Mouse (Mus musculus) liver, embryonic 13.5 days (tissue): ENCODE data around the gene Dcaf11. TPM values are rescaled to one million over a fixed set of nuclear protein-coding genes. Genes with fewer than 3 reads are reported as not detected.

Source experiments
- polyA plus RNA-seq: library from polyadenylated mRNA; unstranded; fragments of >200 nt; fragmentation: Nextera tagmentation; extraction: Ambion mirVana; gene quantifications from 2 replicates; pipeline ENCODE4 v1.2.1, GENCODE M21; 2015

The Dcaf11 gene
- polyA plus RNA-seq, 1 experiment from 2014 or later = 48.9 TPM

Other genes starting within 250 kb of the Dcaf11 start
- gene Dhrs4, start 81.2 kb upstream of the Dcaf11 start, polyA plus RNA-seq = 78.9 and 80.8 TPM in 2 replicates
- 0.55 and 0.58 TPM in 2 replicates for gene Carmil3, start 69.4 kb upstream of the Dcaf11 start, polyA plus RNA-seq
- 0.09 TPM in 1 of 2 replicates, not detected in the other for gene Cpne6, start 49.6 kb upstream of the Dcaf11 start, polyA plus RNA-seq
- not detected in 2 replicates for gene Nrl, start 35.0 kb upstream of the Dcaf11 start, polyA plus RNA-seq
- gene Pck2, start 19.7 kb upstream of the Dcaf11 start, polyA plus RNA-seq = 32.2 and 34.5 TPM in 2 replicates
- gene A730061H03Rik, start 400 bp downstream of the Dcaf11 start, polyA plus RNA-seq = 1.6 and 1.8 TPM in 2 replicates
- 0.51 and 0.53 TPM in 2 replicates for gene Fitm1, start 15.6 kb downstream of the Dcaf11 start, polyA plus RNA-seq
- 103 and 111 TPM in 2 replicates for gene Psme1, start 18.1 kb downstream of the Dcaf11 start, polyA plus RNA-seq
- gene Emc9, start 25.3 kb downstream of the Dcaf11 start, polyA plus RNA-seq = 31.9 and 35.8 TPM in 2 replicates
- 202 and 224 TPM in 2 replicates for gene Psme2, start 31.1 kb downstream of the Dcaf11 start, polyA plus RNA-seq
- 9.0 and 12.6 TPM in 2 replicates for gene Rnf31, start 31.7 kb downstream of the Dcaf11 start, polyA plus RNA-seq
- gene Irf9, start 43.6 kb downstream of the Dcaf11 start, polyA plus RNA-seq = 14.8 and 16.4 TPM in 2 replicates
- gene Rec8, start 58.0 kb downstream of the Dcaf11 start, polyA plus RNA-seq = 1.6 and 1.7 TPM in 2 replicates
- 35.2 and 36.5 TPM in 2 replicates for gene Ipo4, start 76.0 kb downstream of the Dcaf11 start, polyA plus RNA-seq
- gene Gm49378, start 77.9 kb downstream of the Dcaf11 start, polyA plus RNA-seq = 1.4 and 1.7 TPM in 2 replicates
- 53.3 and 59.4 TPM in 2 replicates for gene Tm9sf1, start 83.8 kb downstream of the Dcaf11 start, polyA plus RNA-seq
- 0.16 and 0.27 TPM in 2 replicates for gene Tssk4, start 90.2 kb downstream of the Dcaf11 start, polyA plus RNA-seq
- gene Mdp1, start 100.5 kb downstream of the Dcaf11 start, polyA plus RNA-seq = 23.1 and 24.2 TPM in 2 replicates
- 29.6 and 33.0 TPM in 2 replicates for gene Gmpr2, start 111.9 kb downstream of the Dcaf11 start, polyA plus RNA-seq
- gene Nedd8, start 112.1 kb downstream of the Dcaf11 start, polyA plus RNA-seq = 325 TPM in 2 replicates
- 21.1 and 26.3 TPM in 2 replicates for gene Tinf2, start 121.8 kb downstream of the Dcaf11 start, polyA plus RNA-seq
- gene Tgm1, start 153.9 kb downstream of the Dcaf11 start, polyA plus RNA-seq = 1.5 and 2.0 TPM in 2 replicates
- gene Rabggta, start 162.3 kb downstream of the Dcaf11 start, polyA plus RNA-seq = 12.9 and 14.7 TPM in 2 replicates
- 36.1 and 36.4 TPM in 2 replicates for gene Dhrs1, start 185.7 kb downstream of the Dcaf11 start, polyA plus RNA-seq
- 41.9 and 42.8 TPM in 2 replicates for gene Nop9, start 185.7 kb downstream of the Dcaf11 start, polyA plus RNA-seq
- 21.1 and 21.3 TPM in 2 replicates for gene Cideb, start 198.5 kb downstream of the Dcaf11 start, polyA plus RNA-seq
- 0.92 and 1.3 TPM in 2 replicates for gene Ltb4r2, start 201.4 kb downstream of the Dcaf11 start, polyA plus RNA-seq
- 4.4 and 4.6 TPM in 2 replicates for gene Ltb4r1, start 206.0 kb downstream of the Dcaf11 start, polyA plus RNA-seq
- gene Adcy4, start 224.1 kb downstream of the Dcaf11 start, polyA plus RNA-seq = 1.8 and 2.2 TPM in 2 replicates
- gene Ripk3, start 228.9 kb downstream of the Dcaf11 start, polyA plus RNA-seq = 20.4 and 22.1 TPM in 2 replicates